Mouse (Mus musculus) heart, embryonic 14.5 days (tissue): ENCODE data around the gene Thsd4. TPM values are rescaled to one million over a fixed set of nuclear protein-coding genes. Genes with fewer than 3 reads are reported as not detected.

Experiments
- ATAC-seq: fragments of 200-750 bp; cut with Nextera tagmentation; 2 replicates; pipeline ENCODE4 v1.8.0; 2017; ENCODE audit warnings: low read depth, moderate TSS enrichment; ENCODE audit not compliant: insufficient number of reproducible peaks, insufficient read depth, low FRiP score
- H3K27ac ChIP-seq, 2 experiments: fragments of 200-500 bp in 1 of 2; fragments of 300-500 bp in 1 of 2; sonication (generic) in 1 of 2; replicated peaks in 1 of 2; 2 replicates each; pipeline ENCODE4 v1.5.1; 2012 to 2014; ENCODE audit warnings: low read depth in 2 of 2, low read length in 2 of 2, control low read depth in 1 of 2, mild to moderate bottlenecking in 1 of 2, mixed read lengths in 1 of 2; ENCODE audit not compliant: control insufficient read depth in 1 of 2, insufficient read depth in 1 of 2
- H3K27me3 ChIP-seq: fragments of 300-500 bp; sonication (generic); 2 replicates; pipeline ENCODE4 v1.6.1; 2014; ENCODE audit warnings: mild to moderate bottlenecking, low read length, control low read depth; ENCODE audit not compliant: control insufficient read depth, insufficient read depth
- H3K36me3 ChIP-seq: fragments of 300-500 bp; sonication (generic); 2 replicates; pipeline ENCODE4 v1.6.1; 2014; ENCODE audit warnings: mild to moderate bottlenecking, control low read depth, low read length, mixed read lengths; ENCODE audit not compliant: control insufficient read depth, insufficient read depth
- H3K4me1 ChIP-seq, 2 experiments: fragments of 200-500 bp in 1 of 2; fragments of 300-500 bp in 1 of 2; sonication (generic) in 1 of 2; 2 replicates each; pipeline ENCODE4 v1.6.1; 2012 to 2014; ENCODE audit warnings: low read length in 2 of 2, control low read depth in 1 of 2, mixed read lengths in 1 of 2; ENCODE audit not compliant: control insufficient read depth in 2 of 2, insufficient read depth in 2 of 2
- H3K4me2 ChIP-seq: fragments of 300-500 bp; sonication (generic); 2 replicates; pipeline ENCODE4 v1.6.1; 2014; ENCODE audit warnings: mild to moderate bottlenecking, low read length
- H3K4me3 ChIP-seq, 2 experiments: fragments of 200-500 bp in 1 of 2; fragments of 300-500 bp in 1 of 2; sonication (generic) in 1 of 2; 2 replicates each; pipeline ENCODE4 v1.5.1; 2012 to 2014; ENCODE audit warnings: low read length in 2 of 2, mild to moderate bottlenecking in 2 of 2, control low read depth in 1 of 2, low read depth in 1 of 2, moderate library complexity in 1 of 2; ENCODE audit not compliant: control insufficient read depth in 1 of 2, insufficient read depth in 1 of 2
- H3K9ac ChIP-seq: fragments of 300-500 bp; sonication (generic); 2 replicates; pipeline ENCODE4 v1.6.1; 2014; ENCODE audit warnings: mild to moderate bottlenecking, low read length
- H3K9me3 ChIP-seq: fragments of 300-500 bp; sonication (generic); 2 replicates; pipeline ENCODE4 v1.6.1; 2016; ENCODE audit warnings: low read length, control low read depth; ENCODE audit not compliant: control insufficient read depth
- WGBS: fragments of 180-500 bp; shearing (Covaris S2); extraction: QIAGEN DNeasy Blood & Tissue Kit; methylation state at CpG from one replicate; pipeline ENCODE4 v1.1.7; 2014; 5-methylcytosine and 5-hydroxymethylcytosine counted together
- polyA plus RNA-seq: library from polyadenylated mRNA; unstranded; fragments of >200 nt; fragmentation: Nextera tagmentation; extraction: Ambion mirVana; gene quantifications from 2 replicates; pipeline ENCODE4 v1.2.1, GENCODE M21; 2014

Thsd4 gene
- polyA plus RNA-seq, 1 experiment from 2014 or later, result 9.5 TPM

- Histone ChIP-seq H3K9ac (no peak overlapping the region), H3K4me2 (no peak overlapping the region), H3K9me3 (no peaks in the 10 kb centered on the region), H3K4me1 (peaks cover 0 to 2% of the 10 kb centered on the region in 2 experiments; a peak in 1 of 4 replicates), H3K27me3 (no peaks in the 10 kb centered on the region), H3K4me3 (no peak overlapping the region), H3K36me3 (no peaks in the 10 kb centered on the region), H3K27ac (no peak overlapping the region)
- no peak for ATAC-seq
- 65% methylated on average over 9 of the region's 9 CpGs for WGBS
Observed at GRCm38 (mm10) chr9:60236155-60236554, 285.7 kb downstream of the Thsd4 start.

- Histone ChIP-seq H3K4me1 (peaks cover 0 to 2% of the 10 kb centered on the region in 2 experiments; a peak in 1 of 4 replicates), H3K9ac (no peak overlapping the region), H3K27ac (0 out of 4 replicates have a peak overlapping the region, but pooled peaks of 1 of the 2 experiments have one; percentile 1), H3K9me3 (no peaks in the 10 kb centered on the region), H3K36me3 (no peaks in the 10 kb centered on the region), H3K4me3 (no peak overlapping the region), H3K4me2 (no peak overlapping the region), H3K27me3 (no peaks in the 10 kb centered on the region)
- ATAC-seq, result no peak
- 57% methylated on average over 8 of the region's 8 CpGs for WGBS
Observed at GRCm38 (mm10) chr9:60234233-60235115, 287.4 kb downstream of the Thsd4 start.

GRCm38 (mm10) chr9:60231981-60232881, 289.6 kb downstream of the Thsd4 start:
- Histone ChIP-seq H3K4me2 (no peak overlapping the region), H3K27me3 (no peaks in the 10 kb centered on the region), H3K27ac (no peak overlapping the region), H3K36me3 (no peaks in the 10 kb centered on the region), H3K4me3 (no peak overlapping the region), H3K4me1 (peaks cover 0 to 2% of the 10 kb centered on the region in 2 experiments; a peak in 1 of 4 replicates), H3K9ac (no peak overlapping the region), H3K9me3 (no peaks in the 10 kb centered on the region)
- no peak for ATAC-seq
- WGBS, result 71% methylated on average over 9 of the region's 9 CpGs

- H3K9ac ChIP-seq, result no peak overlapping the region
- 80% methylated on average over 4 of the region's 4 CpGs for WGBS
- ATAC-seq, result no peak
Observed at GRCm38 (mm10) chr9:60229496-60229895, 292.4 kb downstream of the Thsd4 start.

GRCm38 (mm10) chr9:60227727-60228126, 294.1 kb downstream of the Thsd4 start:
- H3K27ac ChIP-seq, result no peak overlapping the region
- no peaks in the 10 kb centered on the region for H3K36me3 ChIP-seq
- peaks cover 0 to 2% of the 10 kb centered on the region in 2 experiments; a peak in 1 of 4 replicates for H3K4me1 ChIP-seq
- no peak overlapping the region for H3K9ac ChIP-seq
- no peak for ATAC-seq
- no peak overlapping the region for H3K4me2 ChIP-seq
- no peak overlapping the region for H3K4me3 ChIP-seq
- H3K27me3 ChIP-seq, result no peaks in the 10 kb centered on the region
- 80% methylated on average over 7 of the region's 7 CpGs for WGBS
- H3K9me3 ChIP-seq, result no peaks in the 10 kb centered on the region

More at GRCm38 (mm10) chr9:60229496-60229895, 292.4 kb downstream of the Thsd4 start:
- peaks cover 0 to 2% of the 10 kb centered on the region in 2 experiments; a peak in 1 of 4 replicates for H3K4me1 ChIP-seq
- no peaks in the 10 kb centered on the region for H3K36me3 ChIP-seq
- H3K4me2 ChIP-seq, result no peak overlapping the region
- H3K27me3 ChIP-seq, result no peaks in the 10 kb centered on the region
- no peak overlapping the region for H3K27ac ChIP-seq
- H3K9me3 ChIP-seq, result no peaks in the 10 kb centered on the region
- no peak overlapping the region for H3K4me3 ChIP-seq

GRCm38 (mm10) chr9:60226679-60227078, 295.2 kb downstream of the Thsd4 start:
- no peak for ATAC-seq
- 86% methylated on average over 4 of the region's 4 CpGs for WGBS
- no peaks in the 10 kb centered on the region; a peak in 1 of 4 replicates for H3K4me1 ChIP-seq

GRCm38 (mm10) chr9:60226155-60226554, 295.7 kb downstream of the Thsd4 start:
- H3K27ac ChIP-seq, result no peak overlapping the region
- H3K27me3 ChIP-seq, result no peaks in the 10 kb centered on the region
- no peaks in the 10 kb centered on the region; a peak in 1 of 4 replicates for H3K4me1 ChIP-seq
- no peaks in the 10 kb centered on the region for H3K9me3 ChIP-seq
- H3K9ac ChIP-seq, result no peak overlapping the region
- WGBS, result 88% methylated on average over 14 of the region's 14 CpGs
- H3K4me3 ChIP-seq, result no peak overlapping the region
- no peak for ATAC-seq
- H3K4me2 ChIP-seq, result no peak overlapping the region
- no peaks in the 10 kb centered on the region for H3K36me3 ChIP-seq

More at GRCm38 (mm10) chr9:60226679-60227078, 295.2 kb downstream of the Thsd4 start:
- no peaks in the 10 kb centered on the region for H3K36me3 ChIP-seq
- no peak overlapping the region for H3K27ac ChIP-seq
- no peak overlapping the region for H3K9ac ChIP-seq
- H3K9me3 ChIP-seq, result no peaks in the 10 kb centered on the region
- H3K4me2 ChIP-seq, result no peak overlapping the region
- no peak overlapping the region for H3K4me3 ChIP-seq
- H3K27me3 ChIP-seq, result no peaks in the 10 kb centered on the region
